Comparison of ENCODE assay signal across 8 mouse cellular contexts in the genomic region with DNA sequence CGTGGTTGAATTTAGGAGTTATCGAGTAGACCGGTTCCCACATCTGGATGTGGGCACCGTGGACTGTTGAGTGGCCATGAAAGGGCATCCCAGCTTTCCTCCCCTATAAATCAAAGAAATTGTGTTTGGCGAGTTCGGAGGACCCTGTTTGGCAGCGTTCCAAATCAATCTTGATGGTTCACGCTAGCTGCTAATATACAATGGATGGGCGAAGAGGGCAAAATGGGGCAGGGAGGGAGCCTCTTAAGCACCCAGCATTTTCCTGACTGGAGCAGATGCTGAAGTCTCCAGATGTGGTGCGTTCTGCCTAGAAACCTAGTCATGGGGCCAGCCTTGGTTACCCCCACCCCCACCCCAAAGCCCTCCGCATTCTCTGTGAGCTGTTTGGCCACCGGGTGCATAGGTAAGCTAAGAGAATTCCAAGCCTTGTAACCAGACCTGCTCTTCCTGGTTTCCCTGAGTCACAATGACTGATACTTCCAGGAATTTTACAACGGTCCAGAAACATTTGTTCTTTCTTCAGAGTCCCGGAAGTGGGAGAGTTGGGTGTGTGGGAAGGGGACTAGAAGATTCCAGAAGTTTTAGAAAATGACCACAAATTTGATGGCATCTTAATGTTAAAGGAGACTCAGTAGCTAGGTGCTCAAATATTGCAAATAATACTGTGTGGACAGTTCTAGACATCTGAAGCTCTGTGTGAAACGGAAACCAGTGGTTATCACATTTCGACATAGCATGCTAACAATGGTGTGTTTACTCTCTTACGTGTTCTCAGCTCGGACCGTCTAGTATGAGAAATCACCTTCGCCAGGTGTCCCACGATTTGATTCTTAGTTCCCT. TPM values are rescaled to one million over a fixed set of nuclear protein-coding genes. Genes with fewer than 3 reads are reported as not detected.
DNase-seq lines count a peak whose midpoint lies in the region; ATAC-seq and TF ChIP-seq lines count a peak whose summit lies in the region.

No protein-coding gene starts in this region.

- peak; percentile 68 for DNase-seq in kidney, postnatal 0 days (ENCODE audit: low spot score)
- DNase-seq in kidney, postnatal 14 days = no peak
- peak; percentile 26 for DNase-seq in embryonic facial prominence, embryonic 10.5 days (ENCODE audit: low spot score)
- DNase-seq in limb, embryonic 11.5 days (ENCODE audit: low spot score) = peak; percentile 47
- DNase-seq in neural tube, embryonic 11.5 days (ENCODE audit: low spot score) = peak; percentile 35
- no peak for DNase-seq in right cerebral cortex, postnatal 14 days
- no peak for DNase-seq in kidney, adult 18-20 months

- ATAC-seq in kidney, postnatal 0 days (replicated peaks; ENCODE audit: low FRiP score, low read depth) = no peak
- no peak for ATAC-seq in limb, embryonic 11.5 days (ENCODE audit: insufficient number of reproducible peaks, low FRiP score, low TSS enrichment, low read depth)
- ATAC-seq in neural tube, embryonic 11.5 days (ENCODE audit: insufficient read depth, low FRiP score, low TSS enrichment) = 0 out of 2 replicates have a peak, but pooled peaks have one; percentile 22
- ATAC-seq in inflammation-experienced regulatory T-cells, adult 6 months = no peak

- TF ChIP-seq CTCF in kidney, postnatal 0 days (IDR thresholded peaks at IDR 0.05; ENCODE audit: low read depth) = no peak

- no peak overlapping the region for H3K27ac ChIP-seq in kidney, postnatal 0 days
- 0 out of 2 replicates have a peak overlapping the region, but pooled peaks have one; percentile 19 for H3K27ac ChIP-seq in embryonic facial prominence, embryonic 10.5 days (replicated peaks)
- H3K27ac ChIP-seq in limb, embryonic 11.5 days (replicated peaks; ENCODE audit: low read depth, low read length) = no peak overlapping the region
- no peak overlapping the region; the same call in 1 of the 2 replicates for H3K27ac ChIP-seq in neural tube, embryonic 11.5 days (ENCODE audit: low read depth, low read length)

- no peaks in the 10 kb centered on the region for H3K36me3 ChIP-seq in kidney, postnatal 0 days (ENCODE audit: insufficient read depth, low read length)
- no peaks in the 10 kb centered on the region for H3K36me3 ChIP-seq in embryonic facial prominence, embryonic 10.5 days (replicated peaks)
- no peaks in the 10 kb centered on the region for H3K36me3 ChIP-seq in limb, embryonic 11.5 days (ENCODE audit: control insufficient read depth, insufficient read depth, low read length)
- H3K36me3 ChIP-seq in neural tube, embryonic 11.5 days (ENCODE audit: control insufficient read depth, insufficient read depth, low read length) = no peaks in the 10 kb centered on the region

- H3K4me2 ChIP-seq in kidney, postnatal 0 days (ENCODE audit: low read length) = peak overlapping the region; percentile 84
- peak overlapping the region; percentile 89 for H3K4me2 ChIP-seq in limb, embryonic 11.5 days (ENCODE audit: low read depth, severe bottlenecking)
- peak overlapping the region; percentile 95 for H3K4me2 ChIP-seq in neural tube, embryonic 11.5 days (ENCODE audit: low read depth)

- H3K4me1 ChIP-seq in kidney, postnatal 0 days (replicated peaks; ENCODE audit: insufficient read depth, low read length) = peaks cover 10% of the 10 kb centered on the region
- peaks cover 28% of the 10 kb centered on the region for H3K4me1 ChIP-seq in embryonic facial prominence, embryonic 10.5 days
- H3K4me1 ChIP-seq in limb, embryonic 11.5 days (ENCODE audit: control insufficient read depth, insufficient read depth, low read length) = peaks cover 8% of the 10 kb centered on the region; the same call in 1 of the 2 replicates
- peaks cover 10% of the 10 kb centered on the region for H3K4me1 ChIP-seq in neural tube, embryonic 11.5 days (ENCODE audit: control insufficient read depth, insufficient read depth, low read length)

- peak overlapping the region; percentile 47 for H3K4me3 ChIP-seq in kidney, postnatal 0 days (replicated peaks; ENCODE audit: low read depth, low read length)
- peak overlapping the region; percentile 56 for H3K4me3 ChIP-seq in embryonic facial prominence, embryonic 10.5 days
- peak overlapping the region; percentile 39 for H3K4me3 ChIP-seq in limb, embryonic 11.5 days (ENCODE audit: low read depth, low read length)
- peak overlapping the region; percentile 49 for H3K4me3 ChIP-seq in neural tube, embryonic 11.5 days (ENCODE audit: low read depth, low read length)

- 7% methylated on average over 21 of the region's 21 CpGs for WGBS in kidney, postnatal 0 days
- 7% methylated on average over 21 of the region's 21 CpGs for WGBS in embryonic facial prominence, embryonic 10.5 days
- 4% methylated on average over 21 of the region's 21 CpGs for WGBS in limb, embryonic 11.5 days
- WGBS in neural tube, embryonic 11.5 days = 6% methylated on average over 21 of the region's 21 CpGs

- H3K9me3 ChIP-seq in kidney, postnatal 0 days (replicated peaks; ENCODE audit: low read length) = no peaks in the 10 kb centered on the region
- H3K9me3 ChIP-seq in embryonic facial prominence, embryonic 10.5 days = no peaks in the 10 kb centered on the region
- no peaks in the 10 kb centered on the region for H3K9me3 ChIP-seq in limb, embryonic 11.5 days (ENCODE audit: control insufficient read depth, low read length)
- H3K9me3 ChIP-seq in neural tube, embryonic 11.5 days (ENCODE audit: control insufficient read depth, low read length) = no peaks in the 10 kb centered on the region

- no peaks in the 10 kb centered on the region for H3K27me3 ChIP-seq in kidney, postnatal 0 days (ENCODE audit: insufficient read depth, low read length)
- H3K27me3 ChIP-seq in embryonic facial prominence, embryonic 10.5 days (replicated peaks; ENCODE audit: low read depth, poor library complexity, severe bottlenecking) = peaks cover 66% of the 10 kb centered on the region
- peaks cover 3% of the 10 kb centered on the region; the same call in 1 of the 2 replicates for H3K27me3 ChIP-seq in limb, embryonic 11.5 days (ENCODE audit: control insufficient read depth, insufficient read depth, low read length)
- H3K27me3 ChIP-seq in neural tube, embryonic 11.5 days (ENCODE audit: control insufficient read depth, insufficient read depth, low read length) = 0 out of 2 replicates have a peak, but pooled peaks cover 4% of the 10 kb centered on the region

- H3K9ac ChIP-seq in kidney, postnatal 0 days (ENCODE audit: low read depth, low read length) = no peak overlapping the region
- no peak overlapping the region for H3K9ac ChIP-seq in limb, embryonic 11.5 days (ENCODE audit: low read length)
- no peak overlapping the region for H3K9ac ChIP-seq in neural tube, embryonic 11.5 days (ENCODE audit: low read length)

RNA-seq across cellular contexts. Expression of gene Gcnt2, which starts 57.0 kb away (rescaled TPM):
- polyA plus RNA-seq in kidney, postnatal 0 days (2015; fragmentation: Nextera tagmentation; extraction: Ambion mirVana) = 7.1 and 7.3 TPM in 2 replicates
- polyA plus RNA-seq in embryonic facial prominence, embryonic 10.5 days (2016; fragmentation: Nextera tagmentation; extraction: Ambion mirVana) = 2.1 and 2.9 TPM in 2 replicates
- polyA plus RNA-seq in limb, embryonic 11.5 days (2014; fragmentation: Nextera tagmentation; extraction: Ambion mirVana) = 2.3 and 2.4 TPM in 2 replicates
- 5.9 and 6.9 TPM in 2 replicates for polyA plus RNA-seq in neural tube, embryonic 11.5 days (2014; fragmentation: Nextera tagmentation; extraction: Ambion mirVana)
- polyA plus RNA-seq in inflammation-experienced regulatory T-cells, adult 6 months (2017; shearing (Covaris generic)) = 1 to 10 TPM in 1 of 3 experiments, under 1 TPM in 1, not detected in 1; 0.17 to 1.1 TPM

Comparison
In these comparisons a context has a peak if more than half of its experiments do, and no peak if none do; other contexts are left out.
1. DNase-seq: peak in kidney, postnatal 0 days (single experiment), embryonic facial prominence, embryonic 10.5 days (single experiment), limb, embryonic 11.5 days (single experiment) and neural tube, embryonic 11.5 days (single experiment); none in kidney, postnatal 14 days (single experiment), right cerebral cortex, postnatal 14 days (single experiment) and kidney, adult 18-20 months (single experiment).
2. Peak in every context shown above with its lines, with median percentiles within 50 percentile points of each other: H3K4me2 ChIP-seq and H3K4me3 ChIP-seq.